Mouse (Mus musculus) urinary bladder, postnatal 14 days (tissue): ENCODE results near the gene Mrtfb.

Source experiments
- DNase-seq: peaks from one replicate; pipeline ENCODE4 v3.0.0; 2021; ENCODE audit warnings: low spot score

The Mrtfb gene

GRCm38 (mm10) chr16:13401591-13401990 is 145.3 kb downstream of the Mrtfb start:
- no peak for DNase-seq

- DNase-seq = no peak
These were observed 148.4 kb downstream of the Mrtfb start for GRCm38 (mm10) chr16:13404656-13405055.

- DNase-seq = no peak
These were observed 149.1 kb downstream of the Mrtfb start for GRCm38 (mm10) chr16:13405403-13405802.

- DNase-seq = peak; percentile 47
These were observed 153.4 kb downstream of the Mrtfb start for GRCm38 (mm10) chr16:13409530-13410163.

- no peak for DNase-seq
These were observed 154.5 kb downstream of the Mrtfb start for GRCm38 (mm10) chr16:13410760-13411159.

- DNase-seq = no peak
These were observed 155.2 kb downstream of the Mrtfb start for GRCm38 (mm10) chr16:13411531-13411930.

- DNase-seq = no peak
These were observed 158.3 kb downstream of the Mrtfb start for GRCm38 (mm10) chr16:13414566-13414965.

- no peak for DNase-seq
These were observed 158.7 kb downstream of the Mrtfb start for GRCm38 (mm10) chr16:13414972-13415371.

GRCm38 (mm10) chr16:13415465-13415864 is 159.2 kb downstream of the Mrtfb start:
- no peak for DNase-seq

- peak; percentile 21 for DNase-seq
These were observed 160.2 kb downstream of the Mrtfb start for GRCm38 (mm10) chr16:13416465-13416864.

- no peak for DNase-seq
These were observed 161.6 kb downstream of the Mrtfb start for GRCm38 (mm10) chr16:13417904-13418303.

- DNase-seq = no peak
These were observed 163.5 kb downstream of the Mrtfb start for GRCm38 (mm10) chr16:13419752-13420151.

- DNase-seq = no peak
These were observed 166.2 kb downstream of the Mrtfb start for GRCm38 (mm10) chr16:13422522-13422921.

- DNase-seq = no peak
These were observed 167.5 kb downstream of the Mrtfb start for GRCm38 (mm10) chr16:13423587-13424355.

- no peak for DNase-seq
These were observed 169.5 kb downstream of the Mrtfb start for GRCm38 (mm10) chr16:13425804-13426203.

GRCm38 (mm10) chr16:13426831-13427589 is 170.7 kb downstream of the Mrtfb start:
- no peak for DNase-seq

GRCm38 (mm10) chr16:13428077-13428476 is 171.8 kb downstream of the Mrtfb start:
- no peak for DNase-seq

GRCm38 (mm10) chr16:13428806-13429205 is 172.5 kb downstream of the Mrtfb start:
- no peak for DNase-seq

- DNase-seq = no peak
These were observed 173.8 kb downstream of the Mrtfb start for GRCm38 (mm10) chr16:13429921-13430606.

- no peak for DNase-seq
These were observed 174.7 kb downstream of the Mrtfb start for GRCm38 (mm10) chr16:13430940-13431339.

GRCm38 (mm10) chr16:13435627-13436026 is 179.3 kb downstream of the Mrtfb start:
- no peak for DNase-seq
